Mouse (Mus musculus) hindbrain, embryonic 15.5 days (tissue): ENCODE measurements around the gene Fbxo17. TPM values are rescaled to one million over a fixed set of nuclear protein-coding genes. Genes with fewer than 3 reads are reported as not detected.

Experiments used
- ATAC-seq: fragments of 200-750 bp; cut with Nextera tagmentation; 2 replicates; pipeline ENCODE4 v1.8.0; 2017; ENCODE audit warnings: low read depth, moderate number of reproducible peaks, moderate TSS enrichment; ENCODE audit not compliant: low FRiP score
- H3K27ac ChIP-seq: fragments of 300-500 bp; sonication (generic); replicated peaks from 2 replicates; pipeline ENCODE4 v1.5.1; 2015; ENCODE audit warnings: mild to moderate bottlenecking, inconsistent platforms
- H3K27me3 ChIP-seq: fragments of 300-500 bp; sonication (generic); 2 replicates; pipeline ENCODE4 v1.6.1; 2015; ENCODE audit warnings: control low read depth, inconsistent platforms
- H3K36me3 ChIP-seq: fragments of 300-500 bp; sonication (generic); 2 replicates; pipeline ENCODE4 v1.6.1; 2015; ENCODE audit warnings: control low read depth, inconsistent platforms
- H3K4me1 ChIP-seq: fragments of 300-500 bp; sonication (generic); replicated peaks from 2 replicates; pipeline ENCODE4 v1.6.1; 2015; ENCODE audit warnings: control low read depth, inconsistent platforms
- H3K4me2 ChIP-seq: fragments of 300-500 bp; sonication (generic); 2 replicates; pipeline ENCODE4 v1.6.1; 2015; ENCODE audit warnings: moderate library complexity, mild to moderate bottlenecking, inconsistent platforms
- H3K4me3 ChIP-seq: fragments of 300-500 bp; sonication (generic); 2 replicates; pipeline ENCODE4 v1.5.1; 2015; ENCODE audit warnings: mild to moderate bottlenecking, inconsistent platforms
- H3K9ac ChIP-seq: fragments of 300-500 bp; sonication (generic); 2 replicates; pipeline ENCODE4 v1.6.1; 2015; ENCODE audit warnings: inconsistent platforms
- H3K9me3 ChIP-seq: fragments of 300-500 bp; sonication (generic); 2 replicates; pipeline ENCODE4 v1.6.1; 2016; ENCODE audit warnings: control low read depth, inconsistent platforms
- WGBS: fragments of 180-500 bp; shearing (Covaris S2); methylation state at CpG from one replicate; pipeline ENCODE4 v1.1.7; 2015; 5-methylcytosine and 5-hydroxymethylcytosine counted together
- polyA plus RNA-seq: library from polyadenylated mRNA; unstranded; fragments of >200 nt; fragmentation: Nextera tagmentation; extraction: Ambion mirVana; gene quantifications from 2 replicates; pipeline ENCODE4 v1.2.1, GENCODE M21; 2015

Fbxo17 gene
- polyA plus RNA-seq, 1 experiment from 2014 or later = 4.1 TPM

- Histone ChIP-seq H3K9me3 (no peaks in the 10 kb centered on the region), H3K4me1 (peaks cover 9% of the 10 kb centered on the region), H3K27me3 (no peaks in the 10 kb centered on the region), H3K4me3 (no peak overlapping the region), H3K9ac (no peak overlapping the region), H3K36me3 (no peaks in the 10 kb centered on the region), H3K4me2 (no peak overlapping the region), H3K27ac (no peak overlapping the region)
- WGBS = 66% methylated on average over 3 of the region's 3 CpGs
- ATAC-seq = no peak
Observed at GRCm38 (mm10) chr7:28720753-28721537, 4.3 kb downstream of the Fbxo17 start.

- Histone ChIP-seq H3K9me3 (no peaks in the 10 kb centered on the region), H3K9ac (no peak overlapping the region), H3K4me2 (no peak overlapping the region), H3K4me1 (no peaks in the 10 kb centered on the region), H3K27me3 (no peaks in the 10 kb centered on the region), H3K36me3 (no peaks in the 10 kb centered on the region), H3K27ac (no peak overlapping the region), H3K4me3 (no peak overlapping the region)
- WGBS = 96% methylated on average over 7 of the region's 7 CpGs
- no peak for ATAC-seq
Observed at GRCm38 (mm10) chr7:28722079-28722478, 5.5 kb downstream of the Fbxo17 start.

- Histone ChIP-seq H3K4me3 (no peak overlapping the region), H3K4me2 (no peak overlapping the region), H3K9ac (no peak overlapping the region), H3K27me3 (no peaks in the 10 kb centered on the region), H3K9me3 (no peaks in the 10 kb centered on the region), H3K27ac (no peak overlapping the region), H3K4me1 (peaks cover 5% of the 10 kb centered on the region; the same call in 1 of the 2 replicates), H3K36me3 (no peaks in the 10 kb centered on the region)
- no peak for ATAC-seq
- WGBS = 90% methylated on average over 2 of the region's 2 CpGs
Observed at GRCm38 (mm10) chr7:28724613-28725012, 8.0 kb downstream of the Fbxo17 start.

- no peaks in the 10 kb centered on the region for H3K9me3 ChIP-seq
Observed at GRCm38 (mm10) chr7:28726600-28726999, 10.0 kb downstream of the Fbxo17 start.

GRCm38 (mm10) chr7:28727649-28728340 lies 11.2 kb downstream of the Fbxo17 start:
- H3K9ac ChIP-seq = no peak overlapping the region
- H3K4me2 ChIP-seq = no peak overlapping the region
- H3K27ac ChIP-seq = no peak overlapping the region
- H3K27me3 ChIP-seq = peaks cover 10% of the 10 kb centered on the region
- ATAC-seq = peak; percentile 44; the same call in 1 of the 2 replicates
- no peaks in the 10 kb centered on the region for H3K9me3 ChIP-seq
- WGBS = 34% methylated on average over 10 of the region's 10 CpGs
- H3K4me3 ChIP-seq = no peak overlapping the region
- no peaks in the 10 kb centered on the region for H3K36me3 ChIP-seq
- peaks cover 11% of the 10 kb centered on the region; the same call in 1 of the 2 replicates for H3K4me1 ChIP-seq

More at GRCm38 (mm10) chr7:28726600-28726999, 10.0 kb downstream of the Fbxo17 start:
- WGBS = 8% methylated on average over 14 of the region's 14 CpGs
- Histone ChIP-seq H3K27ac (no peak overlapping the region), H3K4me1 (peaks cover 5% of the 10 kb centered on the region; the same call in 1 of the 2 replicates), H3K9ac (peak overlapping the region; percentile 19; the same call in 1 of the 2 replicates), H3K27me3 (no peaks in the 10 kb centered on the region; the same call in 1 of the 2 replicates), H3K4me3 (no peak overlapping the region), H3K4me2 (peak overlapping the region; percentile 41), H3K36me3 (no peaks in the 10 kb centered on the region)
- no peak; the same call in 1 of the 2 replicates for ATAC-seq

- no peaks in the 10 kb centered on the region for H3K9me3 ChIP-seq
- H3K36me3 ChIP-seq = peaks cover 8% of the 10 kb centered on the region; the same call in 1 of the 2 replicates
- H3K27me3 ChIP-seq = peaks cover 15% of the 10 kb centered on the region
- 3% methylated on average over 58 of the region's 58 CpGs for WGBS
- H3K9ac ChIP-seq = peak overlapping the region; percentile 36
- H3K27ac ChIP-seq = no peak overlapping the region
- H3K4me3 ChIP-seq = peak overlapping the region; percentile 45
- H3K4me2 ChIP-seq = peak overlapping the region; percentile 65
- peak; percentile 70 for ATAC-seq
- H3K4me1 ChIP-seq = peaks cover 15% of the 10 kb centered on the region; the same call in 1 of the 2 replicates
Observed at GRCm38 (mm10) chr7:28732341-28733142, 15.9 kb downstream of the Fbxo17 start.

GRCm38 (mm10) chr7:28733211-28733610 lies 16.6 kb downstream of the Fbxo17 start:
- Histone ChIP-seq H3K9me3 (no peaks in the 10 kb centered on the region), H3K4me2 (peak overlapping the region; percentile 65), H3K27me3 (peaks cover 15% of the 10 kb centered on the region), H3K36me3 (peaks cover 9% of the 10 kb centered on the region; the same call in 1 of the 2 replicates), H3K27ac (no peak overlapping the region), H3K4me1 (peaks cover 11% of the 10 kb centered on the region; the same call in 1 of the 2 replicates), H3K4me3 (peak overlapping the region; percentile 45), H3K9ac (peak overlapping the region; percentile 36; the same call in 1 of the 2 replicates)
- 14% methylated on average over 11 of the region's 11 CpGs for WGBS
- no peak for ATAC-seq

- H3K4me1 ChIP-seq = peaks cover 15% of the 10 kb centered on the region
- 85% methylated on average over 6 of the region's 6 CpGs for WGBS
- ATAC-seq = no peak
Observed at GRCm38 (mm10) chr7:28735701-28736100, 19.1 kb downstream of the Fbxo17 start.

GRCm38 (mm10) chr7:28739829-28740228 lies 23.2 kb downstream of the Fbxo17 start:
- Histone ChIP-seq H3K36me3 (peaks cover 15% of the 10 kb centered on the region; the same call in 1 of the 2 replicates), H3K4me1 (peaks cover 19% of the 10 kb centered on the region), H3K4me3 (no peak overlapping the region), H3K4me2 (no peak overlapping the region), H3K9ac (no peak overlapping the region), H3K27me3 (no peaks in the 10 kb centered on the region), H3K9me3 (no peaks in the 10 kb centered on the region), H3K27ac (no peak overlapping the region)
- ATAC-seq = no peak
- 94% methylated on average over 21 of the region's 21 CpGs for WGBS

More at GRCm38 (mm10) chr7:28735701-28736100, 19.1 kb downstream of the Fbxo17 start:
- Histone ChIP-seq H3K27ac (no peak overlapping the region), H3K4me3 (no peak overlapping the region), H3K9ac (no peak overlapping the region), H3K36me3 (peaks cover 15% of the 10 kb centered on the region; the same call in 1 of the 2 replicates), H3K27me3 (peaks cover 15% of the 10 kb centered on the region), H3K9me3 (no peaks in the 10 kb centered on the region), H3K4me2 (no peak overlapping the region)

GRCm38 (mm10) chr7:28740949-28741348 lies 24.3 kb downstream of the Fbxo17 start:
- peaks cover 19% of the 10 kb centered on the region for H3K4me1 ChIP-seq
- peak overlapping the region; percentile 83 for H3K4me2 ChIP-seq
- no peaks in the 10 kb centered on the region for H3K27me3 ChIP-seq
- peaks cover 15% of the 10 kb centered on the region; the same call in 1 of the 2 replicates for H3K36me3 ChIP-seq
- no peaks in the 10 kb centered on the region for H3K9me3 ChIP-seq
- 46% methylated on average over 9 of the region's 9 CpGs for WGBS
- peak overlapping the region; percentile 71 for H3K27ac ChIP-seq
- peak overlapping the region; percentile 85 for H3K9ac ChIP-seq
- no peak for ATAC-seq
- peak overlapping the region; percentile 53 for H3K4me3 ChIP-seq

- Histone ChIP-seq H3K27me3 (no peaks in the 10 kb centered on the region), H3K4me2 (peak overlapping the region; percentile 83), H3K9ac (peak overlapping the region; percentile 85), H3K4me1 (peaks cover 19% of the 10 kb centered on the region), H3K4me3 (peak overlapping the region; percentile 53), H3K9me3 (no peaks in the 10 kb centered on the region), H3K36me3 (peaks cover 15% of the 10 kb centered on the region; the same call in 1 of the 2 replicates), H3K27ac (peak overlapping the region; percentile 71)
- peak; percentile 31 for ATAC-seq
- 1% methylated on average over 13 of the region's 13 CpGs for WGBS
Observed at GRCm38 (mm10) chr7:28741368-28741708, 24.7 kb downstream of the Fbxo17 start.
